Mouse (Mus musculus) right cerebral cortex, postnatal 14 days (tissue): ENCODE measurements around the gene Mtx2.
A peak's percentile ranks its signal among the peaks of the same experiment; 100 is the strongest.

Source experiments
- DNase-seq: peaks from one replicate; pipeline ENCODE4 v3.0.0; 2022

The Mtx2 gene

DNA sequence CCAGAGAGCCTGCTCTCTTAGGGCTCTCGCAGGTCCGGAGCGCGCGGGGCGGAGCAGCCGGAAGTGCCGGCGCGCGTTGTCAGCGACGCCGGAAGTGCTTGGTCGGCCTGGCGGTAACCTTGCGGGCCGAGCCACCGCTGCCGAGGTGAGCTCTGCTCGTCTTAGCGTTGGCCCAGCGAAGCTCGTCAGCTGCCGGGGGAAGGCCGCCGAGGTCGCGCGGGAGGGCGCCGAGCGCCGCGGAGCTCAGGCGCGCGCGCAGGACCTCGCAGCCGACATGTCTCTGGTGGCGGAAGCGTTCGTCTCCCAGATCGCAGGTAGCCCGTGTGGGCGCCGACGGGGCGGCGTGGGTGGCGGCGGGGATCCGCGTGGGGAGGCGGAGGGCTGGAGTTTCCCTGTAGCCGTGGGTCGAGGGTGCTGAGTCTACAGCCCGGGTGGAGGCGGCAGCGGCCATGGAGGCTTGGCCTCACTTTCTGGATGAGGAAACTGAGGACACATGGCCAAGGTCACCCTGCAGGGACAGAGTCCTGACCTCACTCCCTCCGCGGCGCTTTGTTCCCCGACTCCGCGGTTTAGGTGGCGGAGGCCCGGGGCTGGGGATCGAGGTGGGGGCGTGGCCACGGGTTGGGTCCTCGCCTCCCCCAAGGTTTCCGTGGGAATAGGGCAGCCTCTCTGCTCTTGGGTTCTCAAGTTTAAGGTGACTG lies at the start of gene Mtx2:
Gene Mtx2, plus strand, starts transcription at position 74 of the 701 bp plus-strand sequence.
- peak; percentile 71 for DNase-seq

DNA sequence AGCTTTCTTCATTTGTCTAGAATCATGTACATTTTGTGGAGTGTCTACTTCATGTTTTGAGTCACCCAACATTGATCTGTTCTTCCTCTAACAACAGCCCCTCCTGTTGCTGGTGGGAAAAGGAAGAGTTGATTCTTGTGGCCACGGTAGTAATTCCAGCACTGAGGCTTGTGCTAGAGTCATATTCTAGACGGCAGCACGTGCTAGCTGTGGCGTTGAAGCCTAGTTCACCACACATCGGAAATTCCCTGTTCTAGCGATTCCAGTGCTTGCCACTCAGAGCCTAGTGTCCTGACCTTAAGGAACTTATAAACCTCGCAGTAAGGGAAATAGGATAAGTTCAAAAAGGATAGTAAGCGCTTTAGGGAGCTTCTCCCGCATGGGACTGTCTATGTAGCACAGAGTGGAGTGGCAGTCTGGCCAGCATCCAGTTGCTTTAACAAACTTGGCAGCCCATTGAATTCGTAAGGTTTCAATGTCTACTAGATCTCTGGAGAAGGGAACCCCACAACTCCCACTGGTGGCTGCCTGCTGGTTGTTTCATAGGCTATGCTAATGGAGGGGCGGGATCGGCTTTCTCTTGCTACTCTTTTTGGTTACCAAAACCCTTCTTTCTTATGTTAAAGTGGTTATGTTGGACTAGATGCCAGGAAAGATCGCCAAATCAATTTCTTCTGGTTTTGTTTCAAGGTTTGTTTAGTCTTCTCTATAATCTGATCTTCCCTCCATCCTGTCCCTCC lies 47.9 kb upstream of the Mtx2 start:
- peak; percentile 18 for DNase-seq

DNA sequence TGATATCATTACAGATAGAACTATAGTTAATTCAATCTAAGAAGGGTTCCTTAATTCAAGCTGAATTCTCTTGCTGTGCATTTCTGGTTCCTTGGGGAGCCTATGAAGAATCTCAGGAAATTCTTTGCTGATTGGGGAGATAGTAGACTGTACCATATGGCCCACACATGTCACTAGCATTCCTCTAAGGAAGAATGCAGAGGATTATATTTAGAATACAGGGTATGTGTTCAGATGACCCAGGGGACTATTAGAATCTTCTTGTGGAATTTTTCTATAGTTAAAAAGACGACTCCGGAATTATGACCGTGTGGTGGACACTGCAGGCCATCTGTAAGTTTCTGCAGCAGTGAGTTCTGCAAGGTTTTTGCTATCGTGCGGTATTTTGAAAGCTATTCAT lies 44.2 kb upstream of the Mtx2 start:
- no peak for DNase-seq

DNA sequence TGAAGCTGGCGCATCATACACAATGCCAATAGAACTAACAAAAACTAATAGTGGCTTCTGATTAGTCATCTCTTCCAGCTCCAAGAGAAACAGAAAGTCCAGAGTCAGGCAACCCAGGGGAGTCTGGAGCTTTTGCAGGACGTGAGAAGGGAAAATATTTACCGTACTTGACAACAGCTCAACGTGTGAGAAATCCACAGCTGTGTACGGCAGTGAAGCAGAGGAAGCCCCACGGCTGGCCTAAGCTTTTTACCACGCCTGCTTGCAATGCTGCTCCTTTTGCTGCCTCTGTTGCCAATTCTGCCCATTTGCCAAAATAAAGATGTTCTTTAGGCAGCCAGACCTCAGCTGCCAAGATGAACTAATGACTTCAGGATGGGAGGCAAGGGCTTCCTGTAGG lies 30.1 kb upstream of the Mtx2 start:
- no peak for DNase-seq

DNA sequence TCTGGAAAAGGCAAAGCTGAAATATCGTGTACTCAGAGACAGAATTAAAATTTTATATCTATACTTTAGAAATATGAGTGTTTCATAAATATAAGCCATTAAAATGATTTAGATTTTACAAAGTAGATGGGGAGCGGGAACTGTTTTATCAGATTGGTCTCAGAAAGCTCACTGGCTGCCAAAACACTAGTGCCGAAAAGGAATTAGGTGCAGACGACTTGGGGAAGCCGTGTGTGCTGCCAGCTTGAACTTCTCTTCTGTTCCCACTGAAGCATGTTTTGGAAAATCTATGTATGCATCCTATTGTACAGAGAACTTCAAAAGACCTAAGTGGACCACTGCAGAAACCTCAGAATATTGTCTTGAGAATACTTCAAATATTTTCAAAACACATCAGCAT lies 17.2 kb upstream of the Mtx2 start:
- no peak for DNase-seq

DNA sequence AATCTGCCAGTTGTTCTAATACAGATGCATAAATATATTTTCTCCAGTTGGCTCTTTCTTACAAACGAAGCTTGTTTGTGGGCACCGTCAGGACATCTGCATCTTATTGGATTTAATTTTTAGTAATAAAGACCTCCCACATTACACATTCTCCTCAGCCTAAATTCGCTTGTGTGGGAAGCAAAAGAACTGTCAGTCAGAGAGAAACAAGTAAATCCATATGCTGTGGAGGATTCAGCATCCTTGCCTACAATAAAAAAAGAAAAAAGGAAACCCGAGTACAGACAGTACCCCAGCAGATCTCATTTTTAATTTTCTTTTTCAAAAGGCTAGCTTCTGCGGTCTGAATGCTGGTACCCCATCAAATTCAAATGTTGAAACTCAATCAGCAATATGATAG lies 2.9 kb upstream of the Mtx2 start:
- no peak for DNase-seq

DNA sequence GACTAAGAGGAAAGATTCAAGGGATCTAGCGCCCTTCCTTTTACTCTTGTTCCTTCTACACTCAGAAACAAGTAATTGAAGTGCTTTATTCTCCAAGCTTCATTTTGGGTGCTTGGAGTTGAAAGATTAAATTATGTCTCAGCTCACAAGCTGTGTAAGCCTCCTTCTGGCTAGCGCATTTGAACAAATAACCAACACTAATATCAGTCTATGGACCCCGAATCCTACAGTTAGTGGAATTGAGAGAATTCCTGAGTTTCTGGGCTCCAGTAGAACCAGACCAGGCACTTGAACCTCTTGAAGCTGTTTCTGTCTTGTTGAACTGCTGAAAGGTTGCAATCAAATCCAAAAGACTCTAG lies 253 bp upstream of the Mtx2 start:
- no peak for DNase-seq

DNA sequence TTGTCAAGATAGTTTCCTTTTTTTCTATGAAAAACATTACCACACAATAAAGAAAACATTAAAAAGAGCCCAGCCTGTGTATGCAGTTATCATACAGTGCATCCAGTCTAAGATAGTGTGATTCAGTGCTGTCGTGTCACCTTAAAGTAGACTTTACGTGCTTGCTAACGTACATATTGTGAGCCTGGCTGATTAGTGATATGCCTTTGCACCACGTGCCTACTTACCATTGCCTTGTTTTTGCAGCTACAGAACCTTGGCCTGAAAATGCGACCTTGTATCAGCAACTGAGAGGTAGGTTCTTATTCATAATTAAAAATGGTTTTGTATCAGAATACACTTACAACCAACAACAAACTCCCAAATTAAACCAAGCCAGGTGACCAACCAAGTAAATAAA lies 21.4 kb downstream of the Mtx2 start:
- DNase-seq, result no peak

DNA sequence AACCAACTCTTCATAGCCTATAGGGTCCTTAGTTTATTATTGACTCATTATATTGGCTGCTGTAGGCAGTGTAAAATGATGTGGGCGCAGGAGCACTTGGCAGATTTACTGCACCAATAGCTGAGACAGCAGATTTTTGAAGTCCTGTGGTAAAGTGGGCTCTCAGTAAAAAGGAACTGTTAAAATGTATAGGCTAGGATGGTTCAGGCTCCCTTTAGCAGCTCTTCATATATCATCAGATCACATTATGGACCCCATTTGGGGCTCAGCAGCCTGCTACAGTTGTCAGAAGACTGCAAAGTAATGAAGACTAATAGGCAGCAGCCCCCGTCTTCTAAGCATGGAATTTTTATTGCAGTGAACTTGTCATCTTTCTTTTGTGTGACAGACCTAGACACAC lies 21.9 kb downstream of the Mtx2 start:
- DNase-seq, result no peak

DNA sequence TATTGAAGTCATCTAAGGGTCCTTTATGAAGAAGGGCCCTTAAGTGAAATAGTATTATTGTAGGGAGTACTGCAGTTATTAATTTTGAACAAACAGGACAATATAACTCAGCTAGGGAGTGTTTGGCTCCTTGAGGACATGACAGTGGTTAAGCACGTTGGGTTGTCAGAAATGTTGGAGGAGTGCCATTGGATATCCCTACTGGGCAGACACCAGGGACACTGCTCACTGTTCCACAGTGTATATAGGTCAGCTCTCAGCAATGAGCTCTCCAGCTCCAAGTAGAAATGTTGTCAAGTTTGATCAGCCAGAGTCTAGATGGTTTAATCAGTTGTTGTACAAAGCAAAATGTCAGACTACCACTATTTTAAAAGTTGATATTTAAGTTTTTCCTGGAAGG lies 24.4 kb downstream of the Mtx2 start:
- DNase-seq, result no peak

DNA sequence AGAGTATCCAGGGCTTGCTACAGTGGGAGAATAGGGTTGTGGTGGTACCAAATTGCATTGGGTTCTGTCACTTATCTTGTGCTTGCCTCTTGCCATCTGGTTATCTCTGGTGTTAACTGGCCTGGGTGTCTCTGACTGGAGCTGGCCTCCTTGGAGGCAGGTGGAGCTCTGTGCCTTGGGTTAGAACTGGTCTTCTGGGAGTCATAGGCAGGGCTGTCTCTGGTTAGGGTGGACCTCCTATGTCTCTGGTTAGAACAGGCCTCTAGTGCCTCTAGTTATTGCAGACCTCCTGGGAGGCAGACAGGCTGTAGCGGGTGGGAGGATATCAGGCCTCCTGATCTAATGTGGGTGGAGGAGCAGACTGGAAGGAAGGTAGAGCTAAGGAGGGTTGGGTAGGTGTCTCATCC lies 36.5 kb downstream of the Mtx2 start:
- no peak for DNase-seq

DNA sequence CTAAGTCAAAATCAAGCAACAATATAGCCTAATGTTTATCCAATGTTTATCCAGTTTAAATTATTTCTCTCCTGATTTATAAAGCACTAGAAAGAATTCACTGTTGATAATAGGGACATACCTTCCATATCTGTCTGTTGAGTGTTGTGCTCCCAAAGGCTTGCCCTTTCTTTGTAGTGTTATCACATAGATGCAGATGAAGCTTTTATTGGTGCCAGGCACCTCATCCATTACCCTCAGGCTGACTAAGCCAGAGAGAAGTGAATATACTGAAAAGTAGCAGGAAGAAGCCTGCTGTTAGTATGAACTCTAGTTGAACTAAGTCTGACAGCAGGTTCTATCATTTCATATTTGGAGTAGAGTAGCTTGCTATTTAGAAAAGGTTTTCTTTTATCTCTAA lies 39.8 kb downstream of the Mtx2 start:
- DNase-seq, result no peak

DNA sequence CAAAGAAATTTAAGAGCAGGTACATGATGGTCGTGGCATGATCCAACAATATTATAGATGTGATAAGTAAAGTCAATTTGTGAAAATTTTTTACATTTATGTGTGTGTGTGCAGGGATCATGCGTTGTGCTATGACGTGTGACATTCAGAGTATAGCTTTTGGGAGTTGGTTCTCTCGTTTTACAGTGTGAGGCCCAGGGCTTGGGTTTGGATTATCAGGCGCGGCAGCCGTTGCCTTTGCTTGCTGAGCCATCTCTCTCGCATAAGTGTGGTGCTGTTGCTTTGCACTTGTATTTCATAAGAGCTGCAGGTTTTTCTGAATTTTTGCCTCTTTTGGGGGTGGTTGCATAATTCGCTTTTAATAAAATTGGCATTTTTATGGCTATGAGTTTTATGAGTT lies 48.4 kb downstream of the Mtx2 start:
- no peak for DNase-seq

DNA sequence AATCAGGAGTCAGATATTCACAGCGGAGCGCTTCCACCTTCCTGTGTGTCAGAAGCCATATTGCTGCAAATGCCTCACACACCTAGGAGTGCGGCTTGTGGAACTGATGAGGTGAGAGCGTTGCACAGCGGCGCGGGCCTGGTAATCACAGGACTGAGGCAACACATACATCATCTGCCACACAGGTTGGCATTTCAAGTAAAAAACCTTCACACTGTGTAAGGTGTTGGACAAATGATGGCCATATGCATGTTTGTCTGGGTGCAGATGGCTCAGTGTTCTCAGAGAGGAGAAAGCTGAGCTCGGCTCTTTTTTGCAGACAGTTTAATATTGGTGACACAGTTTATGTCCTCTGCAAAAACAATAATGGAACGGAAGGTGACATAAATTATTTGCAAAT lies 58.8 kb downstream of the Mtx2 start:
- DNase-seq, result no peak

DNA sequence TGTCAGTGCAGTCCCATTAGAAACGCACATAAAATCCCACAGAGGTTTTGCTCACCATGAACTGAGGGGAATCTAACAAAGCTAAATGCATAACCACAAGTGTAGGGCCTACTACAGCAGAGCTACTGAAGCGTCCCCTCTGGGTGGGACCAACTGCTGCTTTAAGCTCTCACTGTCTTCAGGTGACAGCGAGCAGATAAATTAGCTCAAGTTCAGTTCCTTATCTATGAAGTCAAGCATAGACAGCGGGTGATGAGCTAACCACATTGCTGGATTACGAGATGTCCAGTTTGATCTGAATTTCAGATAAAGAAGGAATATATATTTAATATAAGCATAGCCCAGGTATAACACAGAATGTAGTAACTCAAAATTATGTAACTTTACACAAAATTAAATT lies 66.3 kb downstream of the Mtx2 start:
- DNase-seq, result no peak

DNA sequence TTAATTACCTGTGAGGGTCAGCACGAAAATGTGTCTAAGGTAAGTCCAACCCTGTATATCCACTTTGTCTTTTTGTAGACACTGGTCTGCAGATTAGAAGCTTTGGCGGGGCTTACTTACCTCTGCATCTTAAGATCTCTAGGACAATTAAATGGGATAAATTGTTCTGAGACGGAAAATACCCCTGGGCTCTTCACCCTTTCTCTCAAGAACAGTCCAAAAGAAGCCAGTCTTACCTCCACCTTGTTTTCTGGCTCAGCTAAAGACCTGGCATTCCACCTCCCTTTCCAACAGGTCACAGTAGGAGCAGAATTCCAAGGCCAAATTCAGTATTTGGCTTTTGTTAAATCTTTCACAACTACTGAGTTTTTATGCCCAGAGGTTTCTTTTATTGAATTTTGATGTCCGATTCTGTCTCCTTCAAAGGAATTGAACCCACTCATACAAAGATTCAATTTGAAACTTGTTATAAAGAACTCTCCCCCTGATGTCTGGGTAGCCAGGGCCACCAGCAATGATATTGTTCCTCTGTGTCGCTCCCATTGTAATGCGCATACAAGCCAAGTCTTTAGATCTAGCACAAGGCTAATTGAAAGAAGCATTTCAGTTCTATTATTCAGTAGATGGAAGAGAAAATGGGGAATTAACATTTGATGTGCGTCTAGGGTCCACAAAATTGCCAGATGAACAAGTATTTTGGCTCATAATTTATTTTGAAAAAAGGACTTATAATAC lies 67.4 kb downstream of the Mtx2 start:
- DNase-seq, result no peak

DNA sequence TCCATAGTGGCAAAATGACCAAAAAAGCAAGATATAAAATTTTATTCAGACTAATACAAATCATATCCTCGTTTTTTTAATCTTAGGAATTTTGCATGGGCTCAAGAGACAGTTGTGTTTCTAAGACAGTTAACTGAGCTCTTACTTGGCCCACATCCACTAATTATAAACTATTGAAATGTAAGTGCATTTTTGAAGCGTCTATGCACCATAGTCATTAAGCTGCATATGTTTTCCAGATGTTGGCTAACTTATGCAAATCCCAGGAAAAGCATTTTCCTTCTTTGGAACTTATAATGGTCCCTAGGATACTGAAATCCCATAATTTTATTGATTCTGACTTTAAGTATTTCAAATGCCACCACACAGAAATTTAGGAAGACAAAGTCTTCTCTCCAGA lies 68.5 kb downstream of the Mtx2 start:
- DNase-seq, result no peak

DNA sequence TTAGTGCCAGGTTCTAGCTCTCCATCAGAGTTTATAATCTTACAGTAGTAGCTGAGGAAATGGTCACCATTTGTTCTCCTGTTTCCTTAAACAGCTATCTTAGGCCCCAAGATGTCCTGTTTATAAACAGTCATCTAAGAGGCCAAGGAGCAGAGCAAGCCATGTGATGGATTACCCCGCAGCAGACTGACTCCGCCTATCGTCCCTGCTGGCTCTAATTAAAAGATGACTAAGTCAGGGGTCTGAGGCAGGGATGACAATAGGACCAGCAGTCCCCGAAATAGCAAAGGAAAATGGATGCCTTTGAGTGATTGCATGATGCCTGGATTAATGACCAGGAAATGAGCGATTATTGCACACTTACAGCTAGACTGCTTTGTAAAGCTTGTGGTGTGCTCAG lies 74.4 kb downstream of the Mtx2 start:
- DNase-seq, result no peak

DNA sequence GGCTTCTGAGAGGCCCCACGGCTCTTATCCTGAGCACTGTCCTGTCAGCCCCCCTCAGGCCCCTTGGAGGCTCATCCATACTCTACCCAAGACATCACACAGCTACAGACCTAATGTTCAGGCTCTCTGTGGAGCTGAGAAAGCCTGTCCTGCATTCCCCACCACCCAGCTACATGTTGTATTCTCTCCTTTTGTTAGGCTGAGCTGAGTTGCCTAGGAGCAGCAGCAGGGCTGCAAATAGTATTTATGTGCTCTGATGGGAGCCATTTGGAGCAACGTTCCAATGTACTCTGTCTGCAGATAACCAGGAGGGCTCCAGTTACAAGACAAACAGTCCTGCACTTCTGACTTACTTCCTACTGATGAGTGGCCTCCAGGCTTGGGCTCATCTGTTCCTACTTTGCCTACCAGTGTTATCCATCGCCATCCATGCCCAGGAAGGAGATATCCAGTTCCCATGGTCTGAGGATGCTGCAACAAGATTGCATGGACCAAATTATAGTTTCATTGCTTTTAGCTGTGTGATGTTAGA lies 76.2 kb downstream of the Mtx2 start:
- no peak for DNase-seq

DNA sequence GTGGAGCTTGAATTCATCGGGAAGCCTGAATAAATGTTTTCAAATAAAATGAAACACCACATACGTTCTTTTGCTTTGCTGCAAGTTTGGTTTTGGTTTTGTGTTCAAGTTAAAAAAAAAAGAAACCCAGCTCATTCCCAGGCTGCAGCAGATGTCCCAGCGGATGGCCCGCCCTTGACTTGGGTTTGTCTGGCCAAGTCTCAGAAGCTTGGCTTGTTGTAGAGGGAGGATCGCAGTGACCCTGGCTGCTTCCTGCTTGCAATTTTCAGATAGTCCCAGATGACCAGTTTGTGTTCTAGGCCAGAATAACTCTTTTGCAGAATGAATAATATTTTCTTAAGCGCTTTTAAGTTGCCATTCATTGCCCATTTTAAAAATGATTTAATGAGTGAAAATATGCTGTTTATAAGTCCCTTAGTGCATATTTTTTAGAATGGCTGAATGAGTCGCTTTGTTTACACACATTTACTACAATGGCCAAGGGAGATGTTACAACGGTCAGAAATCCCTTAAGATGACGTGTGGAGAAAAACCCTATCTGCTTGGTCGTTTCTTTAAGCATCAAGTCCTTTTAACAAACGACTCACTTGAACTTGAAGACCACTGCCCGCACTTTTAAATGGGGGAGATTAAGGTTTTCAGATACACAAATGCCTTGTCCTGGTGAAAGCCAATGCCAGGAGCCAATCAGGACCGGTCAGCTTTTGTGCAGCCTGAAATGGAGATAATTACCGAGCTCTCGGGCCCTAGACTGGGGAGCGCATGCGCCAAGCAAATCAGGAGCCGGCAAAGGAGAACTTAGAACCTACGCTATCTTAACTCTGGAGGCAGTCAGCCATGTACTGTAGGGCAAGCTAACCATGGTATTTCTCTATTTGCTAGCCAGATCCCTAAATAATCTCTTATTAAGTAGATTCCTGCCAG lies 82.0 kb downstream of the Mtx2 start:
- no peak for DNase-seq

DNA sequence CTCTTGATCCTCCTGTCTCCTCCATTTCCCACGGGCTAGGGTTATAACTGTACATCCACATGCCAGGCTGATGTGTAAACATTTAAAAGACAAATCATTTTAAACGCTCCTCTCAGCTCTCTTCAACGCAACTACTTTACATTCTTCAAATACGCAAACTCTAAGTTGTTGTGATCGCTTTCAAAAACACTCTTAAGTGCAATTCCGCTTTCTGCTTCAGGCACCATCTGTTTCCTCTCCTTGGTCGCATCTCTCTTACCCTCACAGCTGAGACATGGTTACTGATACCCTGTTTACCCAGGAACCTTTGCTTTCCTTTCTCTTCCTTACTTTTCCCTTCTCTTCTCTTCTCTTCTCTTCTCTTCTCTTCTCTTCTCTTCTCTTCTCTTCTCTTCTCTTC lies 86.4 kb downstream of the Mtx2 start:
- DNase-seq, result no peak

DNA sequence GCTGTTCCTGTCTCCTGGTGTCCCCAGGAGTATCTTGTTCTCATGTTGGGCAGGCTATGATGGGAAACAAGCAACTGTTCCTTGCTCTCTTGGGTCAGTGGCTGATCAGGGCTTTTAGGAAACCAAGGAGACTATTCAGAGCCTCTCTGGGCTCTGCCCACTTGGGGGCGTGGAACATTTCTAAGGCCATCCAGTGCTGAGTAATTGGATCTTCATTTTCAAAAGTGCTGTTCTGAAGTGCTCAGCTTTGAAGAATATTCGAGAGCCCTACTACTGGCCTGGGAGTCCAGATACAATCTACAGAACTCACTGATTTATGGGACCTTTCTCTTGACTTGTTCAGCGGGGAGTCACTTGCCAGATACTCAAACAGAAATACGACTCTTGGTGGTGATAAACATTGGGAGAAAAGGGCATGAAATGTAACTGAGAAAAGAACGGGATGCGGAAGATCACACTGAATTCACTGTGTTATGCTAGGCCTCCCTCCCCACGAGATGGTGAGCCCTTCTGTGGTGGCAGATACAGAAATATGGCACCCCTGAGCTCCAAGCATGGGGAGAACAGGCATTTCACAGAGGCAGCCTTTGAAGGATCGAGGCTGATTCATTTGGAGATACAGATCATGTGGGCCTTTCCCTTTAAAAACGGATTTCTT lies 92.4 kb downstream of the Mtx2 start:
- DNase-seq, result no peak
